Mouse (Mus musculus): ENCODE measurements at regions not wholly inside any gene's neighbourhood (a gene's known extent, or its start where the extent isn't known, plus 50 kb on each side); places are given as distances from the start of the nearest gene placed in this dataset.

DNA sequence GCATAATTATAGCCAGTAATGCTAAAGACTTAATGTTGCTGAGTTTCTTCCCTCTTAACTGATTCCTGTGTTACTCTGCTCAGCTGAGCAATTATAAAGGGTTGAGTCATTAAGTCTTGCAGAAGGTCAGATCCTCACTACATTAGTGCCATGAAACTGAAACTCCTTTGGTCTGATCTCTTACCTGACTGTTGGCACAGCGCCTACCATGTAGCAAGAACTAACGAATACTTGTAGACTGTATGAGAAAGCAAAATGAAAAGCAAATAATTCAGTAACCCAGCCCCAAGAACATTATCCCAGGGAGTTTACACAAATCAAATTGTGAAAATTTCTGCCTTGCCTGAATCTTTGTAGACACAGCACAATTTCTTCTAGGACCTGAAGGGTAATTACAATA lies 556.5 kb upstream of the Sptlc3 start:
- Histone ChIP-seq H3K79me2 (ENCODE audit: control insufficient read depth, insufficient read depth) (no peaks in the 10 kb centered on the region), H3K79me3 (ENCODE audit: low read depth) (no peaks in the 10 kb centered on the region), H3K27me3 (ENCODE audit: control insufficient read depth, insufficient read depth, insufficient read length) (no peaks in the 10 kb centered on the region)

DNA sequence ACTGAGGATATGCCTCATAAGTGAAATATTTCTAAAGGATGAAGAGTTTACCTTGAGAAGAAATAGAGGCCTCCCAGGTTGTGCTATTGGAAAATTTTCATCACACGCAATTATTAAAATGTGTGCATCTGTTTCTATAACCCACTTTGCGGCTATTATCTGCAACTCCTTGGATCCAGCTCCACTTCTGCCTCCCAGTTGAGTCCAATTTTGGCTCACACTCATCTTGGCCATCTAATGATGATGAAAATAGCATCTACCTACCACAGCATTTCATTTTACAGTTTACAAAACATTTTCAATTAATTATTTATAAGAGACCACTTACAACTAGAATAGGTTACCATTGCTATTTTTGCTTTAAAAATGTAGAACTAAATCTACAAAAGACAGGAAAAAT lies 554.3 kb upstream of the Sptlc3 start:
- TF ChIP-seq MYOG (IDR thresholded peaks at IDR 0.05; ENCODE audit: control insufficient read depth, extremely low read depth, insufficient read length) (no peak), MYOD1 (IDR thresholded peaks at IDR 0.05; ENCODE audit: control insufficient read depth, insufficient read length, low read depth) (no peak), USF1 (IDR thresholded peaks at IDR 0.05; ENCODE audit: low read depth) (no peak), CTCF (IDR thresholded peaks at IDR 0.05; ENCODE audit: control insufficient read depth, insufficient read depth, insufficient read length) (no peak), MAX (IDR thresholded peaks at IDR 0.05) (no peak), FOSL1 (IDR thresholded peaks at IDR 0.05; ENCODE audit: insufficient read depth, low read length, poor library complexity, severe bottlenecking) (no peak), CEBPB (IDR thresholded peaks at IDR 0.05; ENCODE audit: low read depth) (no peak)
- no peak overlapping the region for H3ac ChIP-seq (ENCODE audit: control insufficient read depth, insufficient read length, low read depth)
- no peaks in the 10 kb centered on the region for H3K27me3 ChIP-seq (ENCODE audit: control insufficient read depth, insufficient read depth, insufficient read length)
- H3K79me2 ChIP-seq (ENCODE audit: control insufficient read depth, insufficient read depth) = no peaks in the 10 kb centered on the region
- H3K4me3 ChIP-seq (ENCODE audit: insufficient read depth, poor library complexity, severe bottlenecking) = no peak overlapping the region
- H3K79me3 ChIP-seq (ENCODE audit: low read depth) = no peaks in the 10 kb centered on the region
- no peaks in the 10 kb centered on the region for H3K36me3 ChIP-seq (ENCODE audit: control insufficient read depth, insufficient read depth)

More for the DNA sequence above, 556.5 kb upstream of the Sptlc3 start:
- Histone ChIP-seq H3K4me3 (ENCODE audit: insufficient read depth, poor library complexity, severe bottlenecking) (no peak overlapping the region), H3K36me3 (ENCODE audit: control insufficient read depth, insufficient read depth) (no peaks in the 10 kb centered on the region), H3ac (ENCODE audit: control insufficient read depth, insufficient read length, low read depth) (no peak overlapping the region)
- TF ChIP-seq MYOD1 (IDR thresholded peaks at IDR 0.05; ENCODE audit: control insufficient read depth, insufficient read length, low read depth) (no peak), CEBPB (IDR thresholded peaks at IDR 0.05; ENCODE audit: low read depth) (no peak), FOSL1 (IDR thresholded peaks at IDR 0.05; ENCODE audit: insufficient read depth, low read length, poor library complexity, severe bottlenecking) (no peak), CTCF (IDR thresholded peaks at IDR 0.05; ENCODE audit: control insufficient read depth, insufficient read depth, insufficient read length) (no peak), MYOG (IDR thresholded peaks at IDR 0.05; ENCODE audit: control insufficient read depth, extremely low read depth, insufficient read length) (no peak), USF1 (IDR thresholded peaks at IDR 0.05; ENCODE audit: low read depth) (no peak), MAX (IDR thresholded peaks at IDR 0.05) (no peak)

DNA sequence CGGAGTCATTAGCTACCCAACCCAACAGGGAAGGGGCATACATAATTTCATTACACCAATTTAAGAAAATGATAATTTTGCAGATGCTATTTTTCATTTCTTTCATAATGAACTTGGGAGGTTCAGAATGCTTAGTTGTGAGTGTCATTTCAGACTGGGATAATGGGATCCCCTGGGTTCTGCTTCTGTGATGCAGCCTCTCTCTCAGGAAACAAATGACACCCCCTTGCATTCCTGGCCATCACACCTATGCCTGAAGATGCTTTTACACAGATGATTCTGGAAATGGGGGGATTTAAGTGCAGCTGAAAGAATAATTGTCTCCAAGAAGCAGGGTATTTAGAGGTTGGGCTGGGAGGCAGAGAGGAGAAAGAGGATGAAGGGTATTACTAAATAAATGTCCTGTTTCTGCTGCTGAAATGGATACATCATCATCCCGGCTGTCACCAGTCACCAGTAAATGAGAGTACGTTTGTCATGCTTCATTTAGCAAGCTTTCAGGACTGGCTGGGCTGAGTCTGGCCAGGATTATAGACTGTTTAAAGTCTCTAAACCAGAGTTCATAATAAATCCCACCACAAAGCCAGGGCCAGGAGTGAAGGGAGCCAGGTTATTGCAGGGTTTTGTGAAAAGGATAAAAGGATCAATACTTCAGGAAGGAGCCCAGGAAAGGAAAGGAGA lies 527.5 kb upstream of the Sptlc3 start:
- no peaks in the 10 kb centered on the region for H3K79me3 ChIP-seq (ENCODE audit: low read depth)
- no peaks in the 10 kb centered on the region for H3K27me3 ChIP-seq (ENCODE audit: control insufficient read depth, insufficient read depth, insufficient read length)
- H3ac ChIP-seq (ENCODE audit: control insufficient read depth, insufficient read length, low read depth) = no peak overlapping the region
- no peak overlapping the region for H3K4me3 ChIP-seq (ENCODE audit: insufficient read depth, poor library complexity, severe bottlenecking)
- TF ChIP-seq CEBPB (IDR thresholded peaks at IDR 0.05; ENCODE audit: low read depth) (no peak), FOSL1 (IDR thresholded peaks at IDR 0.05; ENCODE audit: insufficient read depth, low read length, poor library complexity, severe bottlenecking) (no peak), CTCF (IDR thresholded peaks at IDR 0.05; ENCODE audit: control insufficient read depth, insufficient read depth, insufficient read length) (no peak), USF1 (IDR thresholded peaks at IDR 0.05; ENCODE audit: low read depth) (no peak), MYOG (IDR thresholded peaks at IDR 0.05; ENCODE audit: control insufficient read depth, extremely low read depth, insufficient read length) (no peak), MAX (IDR thresholded peaks at IDR 0.05) (no peak), MYOD1 (IDR thresholded peaks at IDR 0.05; ENCODE audit: control insufficient read depth, insufficient read length, low read depth) (no peak)
- no peaks in the 10 kb centered on the region for H3K36me3 ChIP-seq (ENCODE audit: control insufficient read depth, insufficient read depth)
- no peaks in the 10 kb centered on the region for H3K79me2 ChIP-seq (ENCODE audit: control insufficient read depth, insufficient read depth)

DNA sequence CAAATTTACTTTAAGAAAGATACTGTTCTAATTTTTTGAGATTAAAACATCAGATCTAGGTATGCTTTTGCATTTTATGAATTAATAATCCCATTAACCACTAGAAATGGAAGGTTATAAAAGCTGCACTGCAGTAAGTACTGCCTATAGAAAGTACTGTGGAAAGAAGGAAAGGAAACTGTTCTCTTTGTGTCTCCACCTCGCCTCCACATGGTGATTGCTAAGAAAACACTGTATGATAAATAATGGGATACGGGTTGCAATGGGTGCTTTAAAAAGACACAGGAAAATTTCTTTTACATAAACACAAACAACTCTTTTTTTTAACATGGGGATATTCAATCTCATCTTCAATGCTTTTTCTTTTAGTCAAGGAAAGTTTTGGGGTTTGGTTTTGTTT lies 519.2 kb upstream of the Sptlc3 start:
- no peaks in the 10 kb centered on the region for H3K36me3 ChIP-seq (ENCODE audit: control insufficient read depth, insufficient read depth)
- no peak overlapping the region for H3K4me3 ChIP-seq (ENCODE audit: insufficient read depth, poor library complexity, severe bottlenecking)
- no peak for TF ChIP-seq USF1 (IDR thresholded peaks at IDR 0.05; ENCODE audit: low read depth)
- H3K79me2 ChIP-seq (ENCODE audit: control insufficient read depth, insufficient read depth) = no peaks in the 10 kb centered on the region
- no peak overlapping the region for H3ac ChIP-seq (ENCODE audit: control insufficient read depth, insufficient read length, low read depth)
- no peaks in the 10 kb centered on the region for H3K79me3 ChIP-seq (ENCODE audit: low read depth)
- H3K27me3 ChIP-seq (ENCODE audit: control insufficient read depth, insufficient read depth, insufficient read length) = no peaks in the 10 kb centered on the region

DNA sequence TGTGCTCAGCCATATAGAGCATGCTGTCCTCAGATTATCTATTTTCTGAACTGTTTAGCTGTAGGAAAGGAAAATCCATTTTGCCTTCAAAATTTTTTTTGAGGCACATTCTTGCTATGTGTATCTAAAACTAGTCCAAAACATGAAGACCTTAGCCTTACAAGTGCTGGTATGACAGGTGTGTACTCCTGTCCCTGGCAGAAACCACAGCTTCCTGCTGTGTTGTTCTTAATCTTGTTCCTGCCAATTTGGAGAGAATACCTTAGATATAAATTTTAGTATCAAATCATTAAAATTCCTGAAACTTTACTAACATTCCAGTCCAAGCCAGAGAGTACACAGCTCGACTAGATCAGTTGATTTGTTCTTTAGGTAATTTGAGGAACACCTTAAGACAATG lies 503.7 kb upstream of the Sptlc3 start:
- Histone ChIP-seq H3K79me3 (ENCODE audit: low read depth) (no peaks in the 10 kb centered on the region), H3K36me3 (ENCODE audit: control insufficient read depth, insufficient read depth) (no peaks in the 10 kb centered on the region), H3ac (ENCODE audit: control insufficient read depth, insufficient read length, low read depth) (no peak overlapping the region), H3K4me3 (ENCODE audit: insufficient read depth, poor library complexity, severe bottlenecking) (no peak overlapping the region), H3K27me3 (ENCODE audit: control insufficient read depth, insufficient read depth, insufficient read length) (no peaks in the 10 kb centered on the region), H3K79me2 (ENCODE audit: control insufficient read depth, insufficient read depth) (no peaks in the 10 kb centered on the region)
- TF ChIP-seq MYOG (IDR thresholded peaks at IDR 0.05; ENCODE audit: control insufficient read depth, extremely low read depth, insufficient read length) = no peak
- TF ChIP-seq FOSL1 (IDR thresholded peaks at IDR 0.05; ENCODE audit: insufficient read depth, low read length, poor library complexity, severe bottlenecking) = no peak
- no peak for TF ChIP-seq MYOD1 (IDR thresholded peaks at IDR 0.05; ENCODE audit: control insufficient read depth, insufficient read length, low read depth)
- TF ChIP-seq CTCF (IDR thresholded peaks at IDR 0.05; ENCODE audit: control insufficient read depth, insufficient read depth, insufficient read length) = no peak
- no peak for TF ChIP-seq USF1 (IDR thresholded peaks at IDR 0.05; ENCODE audit: low read depth)
- TF ChIP-seq MAX (IDR thresholded peaks at IDR 0.05) = no peak
- no peak for TF ChIP-seq CEBPB (IDR thresholded peaks at IDR 0.05; ENCODE audit: low read depth)
